Mouse (Mus musculus): ENCODE data around the gene P2ry10b.

GRCm38 (mm10) chrX:107169128-107169527, 20.4 kb downstream of the P2ry10b start:
- TF ChIP-seq CTCF (IDR thresholded peaks at IDR 0.05; ENCODE audit: low read depth) (no peak), EP300 (IDR thresholded peaks at IDR 0.05; ENCODE audit: low read depth) (no peak)

Data from liver, embryonic 14.5 days (tissue).